Mouse (Mus musculus): ENCODE data around the gene Slc15a4. TPM values are rescaled to one million over a fixed set of nuclear protein-coding genes. Genes with fewer than 3 reads are reported as not detected.
A peak's percentile ranks its signal among the peaks of the same experiment; 100 is the strongest.

Slc15a4 gene
- polyA plus RNA-seq, 1 experiment from 2014 or later = 14.1 TPM

DNA sequence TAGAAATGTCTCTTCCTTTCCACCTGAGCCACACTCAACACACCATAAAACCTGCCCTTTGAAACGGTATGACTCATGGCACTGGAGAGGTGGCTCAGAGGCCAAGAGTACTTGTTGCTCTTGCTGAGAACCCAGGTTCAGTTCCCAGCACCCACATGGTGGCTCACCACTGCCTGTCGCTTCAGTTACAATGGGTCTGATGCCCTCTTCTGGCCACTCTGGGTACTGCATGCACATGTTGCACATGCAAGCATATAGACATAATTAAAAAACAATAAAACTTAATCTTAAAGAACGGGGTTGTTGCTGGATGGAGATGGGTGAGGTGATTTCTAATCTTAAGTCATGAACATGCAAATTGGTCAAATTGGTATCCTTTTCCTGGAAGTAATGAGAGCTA, 7.7 kb upstream of the Slc15a4 start:
- H3K4me3 ChIP-seq = no peak overlapping the region
- H3K36me3 ChIP-seq = no peaks in the 10 kb centered on the region
- H3K27me3 ChIP-seq (replicated peaks) = no peaks in the 10 kb centered on the region
- H3K9me3 ChIP-seq = peaks cover 30% of the 10 kb centered on the region; the same call in 1 of the 2 replicates
- no peaks in the 10 kb centered on the region for H3K4me1 ChIP-seq
- no peak for ATAC-seq (ENCODE audit: extremely low read depth, insufficient number of reproducible peaks, low FRiP score, low TSS enrichment)
- no peak overlapping the region for H3K27ac ChIP-seq (replicated peaks)
- WGBS = 86% methylated on average over 3 of the region's 3 CpGs
- no peak overlapping the region for H3K4me2 ChIP-seq
- H3K9ac ChIP-seq = no peak overlapping the region

DNA sequence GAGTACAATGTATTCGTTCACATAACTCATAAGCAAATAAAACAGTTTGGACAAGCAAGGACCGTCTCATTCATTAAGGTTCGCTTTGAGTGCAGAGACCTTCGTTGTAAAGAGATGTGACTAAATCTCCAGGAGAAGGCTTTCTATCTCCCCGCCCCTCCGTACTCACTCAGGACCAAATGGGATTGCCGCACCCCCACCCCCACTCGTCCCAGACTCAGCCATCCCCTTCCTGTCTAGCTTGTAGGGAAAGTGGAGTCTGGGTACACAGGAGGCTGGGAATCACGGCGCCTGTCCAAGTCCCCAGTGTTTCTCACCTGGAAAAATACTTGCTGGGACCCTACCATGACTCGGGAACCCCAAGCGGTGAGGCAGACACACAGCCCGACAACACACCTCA, 6.9 kb upstream of the Slc15a4 start:
- H3K4me1 ChIP-seq = no peaks in the 10 kb centered on the region
- no peak overlapping the region for H3K4me2 ChIP-seq
- no peak overlapping the region for H3K9ac ChIP-seq
- no peak overlapping the region for H3K27ac ChIP-seq (replicated peaks)
- H3K9me3 ChIP-seq = peaks cover 30% of the 10 kb centered on the region; the same call in 1 of the 2 replicates
- no peak for ATAC-seq (ENCODE audit: extremely low read depth, insufficient number of reproducible peaks, low FRiP score, low TSS enrichment)
- H3K36me3 ChIP-seq = no peaks in the 10 kb centered on the region
- 86% methylated on average over 13 of the region's 13 CpGs for WGBS
- H3K27me3 ChIP-seq (replicated peaks) = 0 out of 2 replicates have a peak, but pooled peaks cover 7% of the 10 kb centered on the region
- no peak overlapping the region for H3K4me3 ChIP-seq

DNA sequence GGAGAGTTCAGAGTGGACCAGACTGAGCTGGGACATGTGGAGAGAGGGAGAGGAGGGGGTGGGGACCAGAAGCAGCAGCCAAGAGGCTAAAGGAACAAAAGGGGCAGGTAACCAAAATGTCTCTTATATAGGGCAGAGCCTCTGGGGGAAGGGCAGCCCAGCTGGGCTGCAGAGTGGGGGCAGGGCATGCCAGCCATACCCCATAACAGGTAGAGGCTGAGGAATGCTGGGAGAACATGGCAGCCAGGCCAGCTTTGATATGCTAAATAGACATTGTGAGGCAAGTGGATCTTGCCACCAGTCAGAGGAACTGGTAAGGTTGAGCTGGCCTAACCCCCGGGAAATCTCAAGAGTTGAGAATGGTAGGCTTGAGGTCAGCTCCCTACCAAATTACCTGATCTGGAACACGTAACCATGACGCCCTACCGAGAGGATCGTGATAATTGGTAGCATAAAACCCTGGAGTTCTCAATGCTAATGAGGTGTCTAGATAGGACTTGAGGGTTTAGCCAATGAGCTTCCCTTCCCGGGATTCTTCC, 6.4 kb upstream of the Slc15a4 start:
- Histone ChIP-seq H3K4me3 (no peak overlapping the region), H3K4me1 (no peaks in the 10 kb centered on the region), H3K4me2 (no peak overlapping the region), H3K27me3 (replicated peaks) (peaks cover 11% of the 10 kb centered on the region; the same call in 1 of the 2 replicates), H3K9ac (no peak overlapping the region), H3K27ac (replicated peaks) (no peak overlapping the region), H3K36me3 (no peaks in the 10 kb centered on the region), H3K9me3 (peaks cover 29% of the 10 kb centered on the region; the same call in 1 of the 2 replicates)
- WGBS = 63% methylated on average over 6 of the region's 6 CpGs
- no peak for ATAC-seq (ENCODE audit: extremely low read depth, insufficient number of reproducible peaks, low FRiP score, low TSS enrichment)

DNA sequence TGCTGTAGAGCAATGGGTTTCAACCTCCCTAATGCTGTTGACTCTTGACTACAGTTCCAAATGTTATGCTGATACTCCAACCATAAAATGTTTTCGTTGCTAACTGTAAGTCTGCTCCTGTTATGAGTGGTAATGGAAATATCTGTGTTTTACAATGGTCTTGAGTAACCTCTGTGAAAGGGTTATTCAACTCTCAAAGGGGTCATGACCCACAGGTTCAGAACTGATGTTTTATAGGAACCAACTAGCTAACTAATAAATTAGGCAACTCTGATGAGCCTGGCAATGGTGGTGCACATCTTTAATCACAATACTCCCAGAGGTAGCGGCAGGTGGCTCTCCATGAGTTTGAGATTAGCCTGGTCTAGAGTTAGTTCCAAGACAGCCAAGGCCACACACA, 5.5 kb upstream of the Slc15a4 start:
- 77% methylated on average over 2 of the region's 2 CpGs for WGBS
- H3K27ac ChIP-seq (replicated peaks) = no peak overlapping the region
- H3K36me3 ChIP-seq = no peaks in the 10 kb centered on the region
- peaks cover 21% of the 10 kb centered on the region; the same call in 1 of the 2 replicates for H3K9me3 ChIP-seq
- no peak overlapping the region for H3K4me3 ChIP-seq
- no peak overlapping the region for H3K9ac ChIP-seq
- no peak for ATAC-seq (ENCODE audit: extremely low read depth, insufficient number of reproducible peaks, low FRiP score, low TSS enrichment)
- no peak overlapping the region for H3K4me2 ChIP-seq
- H3K4me1 ChIP-seq = no peaks in the 10 kb centered on the region
- H3K27me3 ChIP-seq (replicated peaks) = peaks cover 19% of the 10 kb centered on the region

DNA sequence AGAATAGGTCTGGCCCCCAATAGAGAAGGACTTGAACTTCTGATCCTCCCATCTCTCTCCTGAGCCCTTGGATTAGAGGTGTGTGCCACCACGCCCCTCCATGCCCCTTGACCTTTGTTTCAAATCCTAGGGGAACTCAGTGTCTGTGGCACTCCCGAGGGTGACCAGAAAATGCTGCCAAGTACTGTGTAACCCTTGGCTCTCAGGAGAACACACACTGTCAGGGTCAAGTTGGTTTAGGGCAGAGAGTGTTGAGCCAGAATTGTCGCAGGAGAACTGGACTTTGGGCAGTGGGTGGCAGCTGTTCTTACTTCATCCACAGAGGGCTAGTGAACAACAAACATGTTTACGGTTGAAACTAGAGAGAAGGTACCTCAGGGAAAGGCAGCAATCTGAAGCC, 4.9 kb upstream of the Slc15a4 start:
- H3K4me2 ChIP-seq = no peak overlapping the region
- H3K27me3 ChIP-seq (replicated peaks) = peaks cover 25% of the 10 kb centered on the region
- peaks cover 2% of the 10 kb centered on the region for H3K4me1 ChIP-seq
- H3K4me3 ChIP-seq = no peak overlapping the region
- no peak overlapping the region for H3K9ac ChIP-seq
- no peaks in the 10 kb centered on the region for H3K36me3 ChIP-seq
- no peak for ATAC-seq (ENCODE audit: extremely low read depth, insufficient number of reproducible peaks, low FRiP score, low TSS enrichment)
- 58% methylated on average over 4 of the region's 4 CpGs for WGBS
- H3K9me3 ChIP-seq = peaks cover 17% of the 10 kb centered on the region; the same call in 1 of the 2 replicates
- H3K27ac ChIP-seq (replicated peaks) = no peak overlapping the region

DNA sequence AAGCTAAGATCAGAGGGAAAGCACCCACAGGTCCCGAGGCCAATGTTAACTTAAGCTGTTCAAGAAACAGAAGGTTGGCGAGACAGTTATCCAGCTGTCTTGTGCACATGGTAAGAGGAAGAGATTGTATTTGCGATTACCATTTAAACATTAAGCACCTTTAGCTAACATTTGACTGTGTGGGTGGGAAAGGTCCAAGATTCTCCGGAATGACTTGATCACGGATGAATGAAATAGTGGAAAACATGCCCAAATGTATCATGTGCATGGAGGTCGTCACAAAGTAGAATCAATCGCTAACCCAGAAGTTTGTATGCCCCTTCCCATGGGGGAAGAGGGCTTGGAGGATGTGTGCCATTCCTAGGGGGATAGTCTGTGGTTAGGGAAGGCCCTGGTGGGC, 969 bp upstream of the Slc15a4 start:
- Histone ChIP-seq H3K36me3 (no peaks in the 10 kb centered on the region), H3K4me3 (no peak overlapping the region), H3K27me3 (replicated peaks) (peaks cover 51% of the 10 kb centered on the region), H3K27ac (replicated peaks) (no peak overlapping the region), H3K4me2 (no peak overlapping the region), H3K9ac (no peak overlapping the region), H3K4me1 (peaks cover 8% of the 10 kb centered on the region), H3K9me3 (no peaks in the 10 kb centered on the region)
- no peak for ATAC-seq (ENCODE audit: extremely low read depth, insufficient number of reproducible peaks, low FRiP score, low TSS enrichment)
- 78% methylated on average over 7 of the region's 7 CpGs for WGBS

DNA sequence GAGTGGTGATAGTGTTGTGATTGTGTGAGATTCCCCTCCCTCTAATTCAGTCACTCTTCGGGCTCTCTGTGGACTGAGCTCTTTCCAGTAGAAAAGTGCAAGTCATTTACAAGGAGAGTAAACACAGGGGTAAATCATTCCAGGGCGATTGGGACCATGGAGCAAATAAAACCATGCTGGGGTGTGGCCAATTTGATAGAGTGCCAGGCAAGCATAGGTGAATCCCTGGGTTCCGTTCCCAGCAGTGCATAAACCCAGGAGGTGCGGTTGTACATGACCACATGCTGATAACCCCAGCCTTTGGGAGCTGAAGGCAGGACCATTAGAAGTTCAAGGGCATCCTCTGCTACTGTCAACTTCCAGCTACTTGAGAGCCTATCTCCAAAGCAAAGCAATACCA, 491 bp upstream of the Slc15a4 start:
- H3K9me3 ChIP-seq = no peaks in the 10 kb centered on the region
- ATAC-seq (ENCODE audit: extremely low read depth, insufficient number of reproducible peaks, low FRiP score, low TSS enrichment) = no peak
- peak overlapping the region; percentile 73; the same call in 1 of the 2 replicates for H3K4me2 ChIP-seq
- 24% methylated on average over 4 of the region's 4 CpGs for WGBS
- H3K9ac ChIP-seq = no peak overlapping the region
- no peaks in the 10 kb centered on the region for H3K36me3 ChIP-seq
- no peak overlapping the region for H3K4me3 ChIP-seq
- no peak overlapping the region for H3K27ac ChIP-seq (replicated peaks)
- peaks cover 51% of the 10 kb centered on the region for H3K27me3 ChIP-seq (replicated peaks)
- H3K4me1 ChIP-seq = peaks cover 8% of the 10 kb centered on the region

DNA sequence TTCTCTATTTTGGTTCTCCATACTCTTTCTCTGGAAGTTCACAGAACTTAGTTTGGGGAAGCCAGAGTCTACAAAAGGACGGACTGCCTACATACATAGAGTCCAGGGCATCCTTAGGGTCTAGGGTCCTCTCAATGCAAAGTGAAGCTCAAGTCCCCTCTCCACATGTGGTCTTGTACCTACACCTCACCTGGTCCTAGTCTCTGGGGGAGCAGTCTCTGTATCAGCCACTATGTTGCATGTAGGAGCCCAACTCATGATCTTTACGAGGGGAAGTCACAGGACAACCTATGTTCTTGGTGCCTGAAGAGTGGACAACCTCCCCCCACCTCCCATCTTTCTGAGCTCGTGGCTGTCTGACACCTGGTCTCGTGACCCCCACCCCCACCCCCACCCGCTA, 1.0 kb downstream of the Slc15a4 start:
- H3K36me3 ChIP-seq = no peaks in the 10 kb centered on the region
- no peaks in the 10 kb centered on the region for H3K9me3 ChIP-seq
- peak overlapping the region; percentile 51; the same call in 1 of the 2 replicates for H3K4me3 ChIP-seq
- H3K27me3 ChIP-seq (replicated peaks) = peaks cover 51% of the 10 kb centered on the region
- H3K4me2 ChIP-seq = peak overlapping the region; percentile 73
- no peak overlapping the region for H3K9ac ChIP-seq
- no peak overlapping the region for H3K27ac ChIP-seq (replicated peaks)
- ATAC-seq (ENCODE audit: extremely low read depth, insufficient number of reproducible peaks, low FRiP score, low TSS enrichment) = no peak
- 7% methylated on average over 5 of the region's 5 CpGs for WGBS
- H3K4me1 ChIP-seq = peaks cover 8% of the 10 kb centered on the region

DNA sequence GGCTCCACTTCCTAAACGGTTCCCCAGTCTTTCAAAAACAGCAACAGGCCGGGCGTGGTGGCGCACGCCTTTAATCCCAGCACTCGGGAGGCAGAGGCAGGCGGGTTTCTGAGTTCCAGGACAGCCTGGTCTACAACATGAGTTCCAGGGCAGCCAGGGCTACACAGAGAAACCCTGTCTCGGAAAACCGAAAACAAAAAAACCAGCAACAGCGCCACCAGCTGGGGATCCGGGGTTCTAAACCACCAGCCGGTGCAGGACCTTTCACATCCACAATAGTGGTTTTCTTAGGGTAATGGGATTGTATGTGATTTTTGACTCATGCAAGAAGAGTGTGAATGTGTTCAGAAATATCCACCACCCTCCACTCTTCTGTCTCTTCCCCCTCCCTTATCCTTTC, 5.5 kb downstream of the Slc15a4 start:
- Histone ChIP-seq H3K27me3 (replicated peaks) (peaks cover 22% of the 10 kb centered on the region), H3K27ac (replicated peaks) (no peak overlapping the region), H3K4me1 (peaks cover 3% of the 10 kb centered on the region), H3K9me3 (no peaks in the 10 kb centered on the region), H3K4me3 (no peak overlapping the region), H3K4me2 (no peak overlapping the region), H3K36me3 (no peaks in the 10 kb centered on the region), H3K9ac (no peak overlapping the region)
- no peak for ATAC-seq (ENCODE audit: extremely low read depth, insufficient number of reproducible peaks, low FRiP score, low TSS enrichment)
- 79% methylated on average over 12 of the region's 12 CpGs for WGBS

DNA sequence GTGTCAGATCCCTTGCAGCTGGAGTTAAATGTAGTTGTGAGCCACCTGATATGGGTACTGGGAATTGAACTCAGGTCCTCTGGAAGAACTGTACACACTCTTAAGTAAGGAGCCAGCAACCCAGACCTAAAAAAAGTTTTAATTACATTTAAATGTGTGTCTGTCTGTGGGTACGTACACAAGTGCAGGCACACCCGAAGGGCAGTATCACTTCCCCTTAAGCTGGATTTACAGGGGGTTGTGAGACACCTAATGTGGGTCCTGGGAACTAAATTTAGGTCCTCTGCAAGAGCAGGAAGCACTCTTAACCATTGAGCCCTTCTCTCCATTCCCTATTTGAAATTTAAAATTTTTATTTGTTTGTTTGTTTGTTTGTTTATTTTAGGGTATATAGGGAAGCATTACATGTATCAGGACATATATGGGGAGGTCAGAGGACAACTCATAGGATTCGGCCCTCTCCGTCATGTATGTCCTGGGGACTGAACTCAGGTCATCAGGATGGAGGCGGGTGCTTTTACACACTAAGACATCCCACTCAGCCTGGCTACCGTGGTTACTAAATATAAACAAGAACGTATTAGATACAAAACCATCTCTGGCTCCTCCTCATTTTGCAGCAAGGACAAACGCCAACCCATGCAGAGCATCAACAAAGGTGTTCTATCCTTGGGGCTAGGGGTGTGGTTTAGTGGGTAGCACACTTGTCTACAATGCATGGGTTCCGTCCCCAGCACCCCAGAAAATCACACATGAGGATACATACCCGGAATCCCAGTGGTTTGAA, 8.1 kb downstream of the Slc15a4 start:
- H3K4me3 ChIP-seq = no peak overlapping the region
- 64% methylated on average over 10 of the region's 10 CpGs for WGBS

DNA sequence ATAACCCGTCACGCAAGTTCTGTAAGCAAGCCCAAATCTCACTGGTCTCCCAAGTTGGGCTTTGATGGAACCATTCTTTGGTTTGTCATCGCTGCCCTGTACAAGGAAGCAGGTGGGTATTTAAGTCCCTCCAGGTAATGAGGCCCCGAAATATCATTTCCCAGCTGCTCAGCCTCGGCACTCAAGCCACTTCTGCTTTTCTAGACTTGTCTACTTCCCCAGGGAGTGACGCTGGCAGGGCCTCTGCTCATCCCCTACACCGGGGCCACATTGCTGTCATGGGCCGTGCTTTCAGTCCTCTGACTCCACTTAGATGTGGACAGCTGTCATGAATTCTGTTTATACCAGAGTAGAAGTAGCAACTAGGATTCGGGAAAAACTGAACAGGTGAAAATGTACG, 11.6 kb downstream of the Slc15a4 start:
- Histone ChIP-seq H3K9ac (no peak overlapping the region), H3K27me3 (replicated peaks) (peaks cover 4% of the 10 kb centered on the region; the same call in 1 of the 2 replicates), H3K36me3 (no peaks in the 10 kb centered on the region), H3K4me2 (no peak overlapping the region), H3K4me3 (no peak overlapping the region), H3K9me3 (no peaks in the 10 kb centered on the region), H3K4me1 (peaks cover 3% of the 10 kb centered on the region), H3K27ac (replicated peaks) (no peak overlapping the region)
- 71% methylated on average over 10 of the region's 10 CpGs for WGBS
- no peak for ATAC-seq (ENCODE audit: extremely low read depth, insufficient number of reproducible peaks, low FRiP score, low TSS enrichment)

More for the DNA sequence above, 8.1 kb downstream of the Slc15a4 start:
- no peak overlapping the region for H3K4me2 ChIP-seq
- no peak overlapping the region for H3K27ac ChIP-seq (replicated peaks)
- H3K27me3 ChIP-seq (replicated peaks) = peaks cover 4% of the 10 kb centered on the region; the same call in 1 of the 2 replicates
- no peaks in the 10 kb centered on the region for H3K4me1 ChIP-seq
- no peaks in the 10 kb centered on the region for H3K36me3 ChIP-seq
- H3K9me3 ChIP-seq = no peaks in the 10 kb centered on the region
- H3K9ac ChIP-seq = no peak overlapping the region
- ATAC-seq (ENCODE audit: extremely low read depth, insufficient number of reproducible peaks, low FRiP score, low TSS enrichment) = no peak

DNA sequence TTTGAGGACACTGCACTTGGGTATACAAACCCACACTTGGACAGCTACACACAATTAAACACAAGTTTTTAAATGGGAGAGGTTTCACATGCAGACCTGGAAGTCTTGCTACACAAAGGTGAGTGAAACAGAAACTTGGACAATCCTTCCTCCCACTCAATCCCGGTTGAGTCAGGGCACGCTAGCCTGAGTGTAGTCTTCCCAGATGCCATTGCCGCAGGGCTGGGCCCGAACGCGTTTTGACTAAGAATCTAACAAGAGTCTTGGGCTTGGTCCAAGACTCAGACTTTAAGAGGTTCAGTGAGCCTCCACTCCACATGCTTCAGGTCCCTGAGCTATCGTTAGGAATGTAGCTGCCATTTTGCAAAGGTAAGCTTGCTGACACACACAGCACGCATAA, 12.3 kb downstream of the Slc15a4 start:
- 73% methylated on average over 8 of the region's 8 CpGs for WGBS
- H3K9me3 ChIP-seq = no peaks in the 10 kb centered on the region
- no peak for ATAC-seq (ENCODE audit: extremely low read depth, insufficient number of reproducible peaks, low FRiP score, low TSS enrichment)
- no peak overlapping the region for H3K9ac ChIP-seq
- no peaks in the 10 kb centered on the region for H3K36me3 ChIP-seq
- H3K4me2 ChIP-seq = no peak overlapping the region
- H3K27me3 ChIP-seq (replicated peaks) = peaks cover 4% of the 10 kb centered on the region; the same call in 1 of the 2 replicates
- no peak overlapping the region for H3K4me3 ChIP-seq
- H3K27ac ChIP-seq (replicated peaks) = no peak overlapping the region
- peaks cover 10% of the 10 kb centered on the region for H3K4me1 ChIP-seq
